Mouse (Mus musculus): ENCODE results near the gene Zfp287. TPM values are rescaled to one million over a fixed set of nuclear protein-coding genes. Genes with fewer than 3 reads are reported as not detected.

The Zfp287 gene
- total RNA-seq, 4 experiments from 2014 or later, result 2.4 to 3.3 (median 2.9) TPM

DNA sequence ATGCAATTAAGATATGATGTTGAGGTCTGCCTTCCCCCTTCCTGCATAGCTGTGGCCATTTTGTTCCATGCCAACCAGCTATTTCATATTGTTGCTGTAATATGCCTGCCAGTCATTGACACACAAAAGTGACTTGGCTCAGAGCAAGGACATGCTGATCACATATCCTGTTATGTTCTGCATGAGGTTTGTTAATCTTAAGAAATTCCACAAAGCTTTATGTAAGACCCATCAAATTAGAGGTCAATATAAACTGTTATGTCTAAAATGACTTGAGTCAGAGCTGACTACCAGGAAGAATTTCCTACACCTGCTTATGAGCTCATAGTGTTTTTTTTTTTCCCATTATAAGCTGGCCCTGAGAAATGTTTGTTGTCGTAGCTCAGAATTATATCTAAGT, 30.5 kb downstream of the Zfp287 start:
- no peak for DNase-seq (ENCODE audit: low spot score)

DNA sequence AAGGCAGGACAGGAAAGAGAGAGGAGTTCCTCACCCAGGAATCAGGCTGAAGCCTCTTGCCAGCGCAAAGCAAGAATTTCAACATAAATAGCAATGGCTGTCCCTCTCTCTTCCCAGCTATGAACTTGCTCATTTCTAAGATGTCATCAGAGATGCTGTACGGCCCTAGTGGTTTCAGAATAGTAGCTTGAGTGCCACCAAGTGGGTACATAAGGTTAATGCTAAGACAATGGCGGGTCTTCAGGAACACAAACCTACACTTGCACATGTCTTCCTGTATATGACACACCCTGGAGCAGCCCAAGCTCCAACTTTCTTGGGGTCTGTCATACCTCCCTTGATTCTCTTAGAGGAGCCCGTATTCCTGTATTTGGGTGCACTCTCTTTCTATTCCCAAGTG, 32.0 kb downstream of the Zfp287 start:
- DNase-seq (ENCODE audit: low spot score), result no peak

DNA sequence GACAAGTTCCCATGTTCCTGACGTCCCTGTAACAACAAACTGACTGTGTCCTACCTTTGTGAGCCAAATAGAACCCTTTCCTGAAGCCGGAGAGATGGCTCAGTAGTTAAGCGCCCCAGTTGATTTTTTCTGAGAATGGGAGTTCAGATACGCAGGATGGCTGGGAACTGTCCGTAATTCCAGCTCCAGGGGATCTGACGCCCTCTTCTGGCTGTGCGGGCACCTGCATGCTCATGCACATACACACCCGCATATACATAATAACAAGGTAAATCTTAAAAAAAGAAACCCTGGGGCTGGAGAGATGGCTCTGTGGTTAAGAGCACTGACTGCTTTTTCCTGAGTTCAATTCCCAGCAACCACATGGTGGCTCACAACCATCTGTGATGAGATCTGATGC, 36.6 kb downstream of the Zfp287 start:
- no peak for DNase-seq (ENCODE audit: low spot score)

DNA sequence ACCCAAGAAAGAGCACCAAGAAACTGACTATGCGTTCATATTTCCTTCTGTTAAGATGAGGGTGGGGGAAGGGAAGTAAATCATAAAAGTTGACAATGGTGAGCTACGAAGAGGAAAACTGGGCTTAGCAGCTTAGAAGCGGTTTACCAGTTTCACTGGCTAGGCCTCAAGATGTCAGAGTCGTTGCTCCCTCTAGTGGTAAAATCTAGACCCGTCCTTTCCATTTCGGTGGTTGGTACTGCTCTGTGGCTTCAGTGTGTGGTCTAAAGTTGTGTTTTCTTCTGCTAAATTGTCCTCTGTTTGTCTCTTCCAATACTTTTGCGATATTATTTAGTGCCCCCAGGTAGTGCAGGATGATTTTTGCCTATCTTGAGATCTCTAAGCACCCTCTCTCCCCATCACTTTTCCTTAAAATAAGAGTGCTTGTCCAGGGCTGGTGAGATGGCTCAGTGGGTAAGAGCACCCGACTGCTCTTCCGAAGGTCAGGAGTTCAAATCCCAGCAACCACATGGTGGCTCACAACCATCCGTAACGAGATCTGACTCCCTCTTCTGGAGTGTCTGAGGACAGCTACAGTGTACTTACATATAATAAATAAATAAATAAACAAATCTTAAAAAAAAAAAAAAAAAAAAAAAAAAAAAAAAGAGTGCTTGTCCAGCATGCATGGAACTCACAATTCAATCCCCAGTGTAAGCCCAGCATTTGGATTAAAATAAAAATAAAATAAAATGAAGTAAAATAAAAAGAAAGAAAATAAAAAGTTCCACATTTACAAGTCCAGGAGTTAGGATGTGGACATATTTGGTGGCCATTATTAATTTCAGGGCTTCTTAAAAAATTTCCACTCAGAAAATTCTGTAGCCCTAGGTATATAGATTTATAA, 38.2 kb downstream of the Zfp287 start:
- DNase-seq (ENCODE audit: low spot score), result peak; percentile 37

DNA sequence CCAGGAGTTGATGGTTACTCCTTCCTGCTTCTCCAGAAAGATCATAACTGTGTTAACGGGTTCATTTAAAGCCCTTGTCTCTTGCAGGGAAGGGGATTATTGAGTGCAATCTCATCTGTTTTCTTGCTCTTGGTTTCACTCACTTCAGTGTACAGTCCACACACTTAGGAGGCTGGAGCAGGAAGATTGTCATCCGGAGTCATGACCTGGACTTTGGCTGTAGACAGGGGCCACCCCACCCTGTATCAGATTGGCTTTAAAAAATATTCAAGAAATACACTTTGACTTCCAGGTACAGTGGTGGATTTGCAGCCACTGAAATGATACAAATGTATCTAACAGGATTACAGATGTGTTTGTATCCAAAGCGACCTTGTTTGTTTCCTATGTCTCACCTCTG, 40.1 kb downstream of the Zfp287 start:
- DNase-seq (ENCODE audit: low spot score), result no peak

DNA sequence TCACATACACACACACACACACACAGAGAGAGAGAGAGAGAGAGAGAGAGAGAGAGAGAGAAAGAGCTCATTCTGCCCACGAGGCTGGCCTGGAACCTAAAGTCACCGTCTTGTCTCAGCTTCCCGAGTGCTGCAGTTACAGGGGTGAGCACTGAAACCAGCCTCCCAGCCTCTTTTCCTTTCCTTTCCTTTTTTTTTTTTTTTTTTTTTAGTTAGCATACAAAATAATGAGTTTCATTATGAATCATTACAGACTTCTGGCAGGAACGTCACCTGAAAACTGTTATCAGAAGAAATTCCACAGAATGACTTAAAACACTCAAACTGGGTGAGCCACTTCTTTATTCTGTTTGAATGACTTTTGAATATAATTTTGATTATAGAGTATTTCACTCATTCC, 51.8 kb downstream of the Zfp287 start:
- DNase-seq (ENCODE audit: low spot score), result no peak

DNA sequence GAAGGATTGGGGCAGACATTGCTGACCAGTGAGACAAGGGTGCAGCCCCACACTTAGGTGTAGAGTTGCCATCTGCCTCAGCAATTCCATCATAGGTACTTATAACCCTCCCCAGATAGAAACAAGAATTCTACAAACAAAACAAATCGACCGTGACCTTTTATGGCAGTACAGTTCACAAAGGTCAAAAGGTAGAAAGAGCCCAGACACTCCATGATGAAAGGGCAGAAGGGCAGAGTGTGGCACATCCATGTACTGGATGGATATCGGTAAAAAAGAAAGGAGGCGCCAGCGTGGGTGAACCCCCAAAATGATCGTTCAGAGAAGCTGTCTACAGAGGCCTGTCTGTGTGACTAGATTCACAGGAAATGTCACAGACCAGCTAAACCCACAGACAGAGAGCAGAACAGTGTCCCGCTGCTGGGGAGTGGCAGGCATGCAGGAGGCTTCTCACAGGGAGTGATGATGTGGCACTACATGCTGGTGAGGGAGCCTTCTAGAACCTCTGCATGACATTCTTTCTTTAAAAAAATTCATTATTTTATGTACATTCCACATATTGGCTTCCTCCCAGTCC, 52.8 kb downstream of the Zfp287 start:
- no peak for DNase-seq (ENCODE audit: low spot score)

DNA sequence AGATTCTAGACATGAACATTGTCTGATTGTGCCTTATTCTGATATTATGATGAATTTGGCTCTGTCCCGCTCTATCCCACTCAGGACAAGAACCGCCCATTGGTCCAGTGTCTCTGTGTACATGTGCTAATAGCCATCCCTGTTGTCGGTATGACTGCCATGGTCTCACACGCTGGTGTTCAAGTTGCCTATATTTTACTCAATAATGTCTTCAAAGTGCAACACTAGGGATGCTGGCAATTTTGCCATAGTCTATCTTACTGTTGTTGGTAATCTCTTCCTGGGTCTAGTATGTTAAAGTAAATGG, 55.5 kb downstream of the Zfp287 start:
- no peak for DNase-seq (ENCODE audit: low spot score)

DNA sequence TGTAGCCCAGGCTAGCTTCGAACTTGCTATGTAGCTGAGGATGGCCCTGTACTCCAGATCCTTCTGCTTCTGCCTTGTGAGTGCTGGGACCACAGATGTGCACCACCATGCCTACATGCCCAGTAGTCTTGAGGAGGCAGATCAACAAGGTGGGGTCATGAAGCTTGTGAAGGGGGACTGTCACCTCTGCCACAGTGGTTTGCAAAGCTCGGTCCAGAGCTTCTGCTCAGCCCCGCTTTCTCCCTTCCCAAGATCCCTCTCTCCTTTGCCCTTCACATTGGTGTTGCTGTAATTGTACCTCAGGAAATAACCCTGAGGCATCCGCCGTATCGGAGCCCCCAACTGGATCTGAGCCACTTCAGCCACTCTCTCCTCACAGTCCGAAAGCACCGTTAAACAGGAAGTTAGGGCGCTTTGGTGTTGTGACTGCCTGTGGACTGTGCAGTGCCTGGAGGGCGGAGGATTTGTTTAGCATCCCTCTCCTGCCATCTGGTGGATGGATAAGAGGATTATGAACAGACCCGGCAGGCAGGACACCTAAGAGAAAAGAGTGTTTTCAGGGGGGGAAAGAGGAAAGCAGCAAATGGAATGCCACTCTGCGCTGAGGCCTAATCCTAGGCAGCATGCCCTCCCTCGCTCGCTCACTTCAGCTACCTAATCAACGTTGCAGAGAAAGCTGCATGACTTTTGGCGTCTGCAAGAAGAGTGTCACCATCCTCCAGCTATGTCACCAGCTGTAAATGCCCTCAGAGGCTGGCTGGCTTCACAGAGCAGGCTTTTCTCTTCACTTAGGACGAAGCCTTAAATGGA, 56.0 kb downstream of the Zfp287 start:
- DNase-seq (ENCODE audit: low spot score), result peak; percentile 78

DNA sequence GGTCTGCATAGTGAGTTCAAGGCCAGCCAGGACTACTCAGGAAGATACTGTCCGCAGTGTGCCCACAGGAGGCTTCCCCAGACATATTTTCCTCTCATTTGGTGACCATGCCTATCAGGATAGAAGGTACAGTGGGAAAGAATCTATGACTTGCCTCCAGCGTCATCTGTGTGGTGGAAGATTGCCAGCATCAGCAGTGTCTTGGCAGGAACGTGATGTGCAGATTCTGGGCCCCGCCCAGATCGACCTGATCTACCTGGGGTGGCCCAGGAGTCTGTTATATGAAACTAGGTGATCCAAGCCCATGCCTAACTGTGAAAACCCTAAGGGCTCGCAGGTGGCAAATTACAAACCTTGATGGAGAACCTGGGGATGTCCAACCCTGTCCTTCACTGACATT, 61.7 kb downstream of the Zfp287 start:
- DNase-seq (ENCODE audit: low spot score), result no peak

DNA sequence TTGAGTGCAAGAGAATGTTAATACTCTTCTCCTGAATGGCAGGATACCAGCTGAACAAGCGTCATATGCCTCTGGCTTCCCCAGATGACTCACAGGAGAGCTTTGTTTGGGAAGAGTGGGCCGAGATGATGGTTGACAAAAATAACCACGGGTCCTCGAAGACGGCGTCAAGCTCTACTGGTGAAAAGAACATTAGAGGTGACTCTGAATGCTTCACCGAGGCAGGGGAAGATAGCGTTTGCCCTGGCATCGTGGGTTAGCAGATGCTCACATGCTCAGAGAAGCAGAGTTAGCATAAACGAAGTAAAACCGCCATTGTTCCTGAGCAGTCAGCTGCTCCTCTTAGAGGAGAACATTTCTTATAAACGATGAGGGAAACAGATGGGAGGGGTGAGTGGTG, 62.2 kb downstream of the Zfp287 start:
- DNase-seq (ENCODE audit: low spot score), result no peak

DNA sequence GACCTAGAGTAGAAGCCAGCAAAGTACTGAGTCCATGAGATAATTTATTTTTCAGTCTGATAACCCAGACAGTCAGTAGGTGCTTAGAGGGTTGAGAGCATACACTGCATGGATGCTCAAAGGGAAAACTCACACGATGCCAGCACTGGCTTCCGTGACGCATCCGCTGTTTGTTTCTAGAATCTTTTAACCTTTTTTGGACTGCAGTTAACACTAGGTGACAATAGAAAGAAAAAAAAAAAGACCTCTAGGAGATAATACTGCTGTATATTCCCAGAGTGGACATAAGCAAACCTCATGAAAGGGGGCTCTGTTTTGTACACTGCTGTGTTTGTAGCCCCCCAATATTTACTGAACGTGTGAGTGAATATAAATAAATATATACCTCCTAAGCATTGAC, 62.7 kb downstream of the Zfp287 start:
- DNase-seq (ENCODE audit: low spot score), result no peak

DNA sequence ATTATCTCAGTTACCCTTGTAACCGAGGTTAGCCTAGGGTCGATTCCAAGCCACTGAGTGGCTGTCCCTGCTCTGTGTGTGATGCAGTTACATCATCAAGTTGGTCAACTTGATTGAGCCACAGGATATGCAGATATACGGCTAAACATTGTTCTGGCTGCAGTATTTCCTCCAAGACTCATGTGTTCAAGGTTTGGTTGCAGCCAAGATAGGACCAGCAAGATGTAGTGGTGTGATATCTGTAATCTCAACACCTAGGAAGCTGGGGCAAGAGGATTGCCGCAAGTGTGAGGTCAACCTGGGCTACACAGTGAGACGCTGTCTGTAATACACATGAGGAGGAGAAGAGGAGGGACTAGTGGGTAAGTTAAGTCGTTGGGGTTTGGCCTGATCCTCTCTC, 67.5 kb downstream of the Zfp287 start:
- DNase-seq (ENCODE audit: low spot score), result no peak

DNA sequence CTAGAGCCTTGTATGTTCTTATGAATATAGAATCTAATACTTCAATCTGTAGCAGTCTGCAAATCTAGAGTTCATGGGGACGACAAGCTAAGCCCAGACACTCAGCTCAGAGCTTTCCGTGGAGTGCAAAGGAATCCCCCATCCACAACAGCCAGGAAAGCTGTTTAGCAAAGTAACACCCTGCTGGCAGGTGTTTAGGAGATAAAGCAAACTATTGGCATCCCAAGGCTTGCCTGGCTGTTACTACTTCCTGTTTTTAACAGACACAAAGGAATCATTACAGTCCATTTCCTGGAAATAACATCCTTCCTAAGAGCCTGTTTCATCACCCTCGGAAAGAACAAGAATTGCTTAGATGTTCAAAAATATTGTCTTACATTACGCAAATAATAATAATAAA, 70.8 kb downstream of the Zfp287 start:
- DNase-seq (ENCODE audit: low spot score), result no peak

DNA sequence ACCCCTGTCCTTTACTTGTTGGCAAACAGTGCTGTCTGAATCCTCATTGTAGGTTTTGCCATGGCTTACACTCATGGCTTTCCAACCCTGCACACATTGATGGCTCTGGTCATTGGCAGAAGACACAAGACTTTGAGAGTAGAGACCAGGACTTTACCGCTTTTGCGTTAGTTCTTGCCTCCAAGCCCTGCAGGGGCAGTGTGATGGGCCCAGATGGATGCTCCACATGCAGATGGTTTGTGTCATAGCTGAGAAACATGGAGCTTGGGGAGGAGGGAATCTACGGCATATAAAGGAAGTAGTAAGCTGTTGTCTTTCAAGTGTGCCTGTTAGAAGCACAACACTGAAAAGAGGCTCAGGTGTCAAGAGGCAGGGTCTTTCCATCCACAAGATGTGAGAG, 79.6 kb downstream of the Zfp287 start:
- DNase-seq (ENCODE audit: low spot score), result no peak

DNA sequence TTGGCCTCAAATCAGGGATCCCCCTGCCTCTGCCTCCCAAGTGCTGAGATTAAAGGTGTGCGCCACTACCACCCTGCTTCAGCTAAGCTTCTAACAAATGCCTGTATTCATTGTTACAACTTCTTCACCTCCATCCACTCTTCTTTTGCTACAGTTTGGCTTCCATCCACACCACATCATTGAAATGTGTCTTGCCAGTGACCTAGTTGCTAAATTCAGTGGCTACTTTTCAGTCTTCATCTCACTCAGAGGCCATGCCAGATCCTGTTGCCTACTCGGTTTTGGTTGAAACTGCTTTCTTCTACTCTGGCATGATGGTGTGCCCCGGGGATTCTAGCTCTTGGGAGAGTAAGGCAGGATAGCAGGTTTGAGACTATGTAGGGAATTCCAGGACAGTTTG, 80.1 kb downstream of the Zfp287 start:
- DNase-seq (ENCODE audit: low spot score), result no peak

Other genes with a start within 250 kb of the Zfp287 start
- 10 to 100 TPM; 21.2 to 27.5 (median 24.5) TPM for gene Cenpv, start 192.6 kb downstream of the Zfp287 start, total RNA-seq (2022)
- gene Ubb, start 180.7 kb downstream of the Zfp287 start, total RNA-seq (2022), result 100 to 1,000 TPM; 692 to 761 (median 719) TPM
- gene Trpv2, start 157.4 kb downstream of the Zfp287 start, total RNA-seq (2022), result 1 to 10 TPM; 1.6 to 4.1 (median 1.8) TPM
- gene Lrrc75a, start 83.4 kb downstream of the Zfp287 start, total RNA-seq (2022), result 1 to 10 TPM; 3.1 to 4.5 (median 3.7) TPM
- 1 to 10 TPM; 5.1 to 5.9 (median 5.7) TPM for gene Mmgt2, start 83.2 kb downstream of the Zfp287 start, total RNA-seq (2022)
- gene Gm10428, start 21.2 kb upstream of the Zfp287 start, total RNA-seq (2022), result not detected
- gene Zfp286, start 57.6 kb upstream of the Zfp287 start, total RNA-seq (2022), result 1 to 10 TPM in 1 of 4 experiments, under 1 TPM in 3; 0.41 to 1.8 (median 0.72) TPM
- 10 to 100 TPM in 1 of 4 experiments, 1 to 10 TPM in 3; 6.5 to 10.9 (median 9.0) TPM for gene Trim16, start 88.3 kb upstream of the Zfp287 start, total RNA-seq (2022)
- gene Fbxw10, start 115.2 kb upstream of the Zfp287 start, total RNA-seq (2022), result under 1 TPM; 0.09 to 0.44 (median 0.30) TPM
- gene Tvp23b, start 147.6 kb upstream of the Zfp287 start, total RNA-seq (2022), result 10 to 100 TPM; 18.5 to 24.8 (median 21.2) TPM
- not detected for gene Cdrt4, start 219.3 kb upstream of the Zfp287 start, total RNA-seq (2022)